Mouse (Mus musculus): ENCODE measurements around the gene Olfr954.

GRCm38 (mm10) chr9:39471844-39472243, 15.3 kb downstream of the Olfr954 start, which contains the start of gene Olfr955:
- TF ChIP-seq EP300 (IDR thresholded peaks at IDR 0.05; ENCODE audit: low read depth) (no peak), CTCF (IDR thresholded peaks at IDR 0.05; ENCODE audit: low read depth) (no peak)

Measured in liver, embryonic 14.5 days (tissue).